Mouse (Mus musculus): ENCODE data around the gene Psmb9. TPM values are rescaled to one million over a fixed set of nuclear protein-coding genes. Genes with fewer than 3 reads are reported as not detected.

Gene Psmb9
- polyA plus RNA-seq, 1 experiment = 32.2 TPM

DNA sequence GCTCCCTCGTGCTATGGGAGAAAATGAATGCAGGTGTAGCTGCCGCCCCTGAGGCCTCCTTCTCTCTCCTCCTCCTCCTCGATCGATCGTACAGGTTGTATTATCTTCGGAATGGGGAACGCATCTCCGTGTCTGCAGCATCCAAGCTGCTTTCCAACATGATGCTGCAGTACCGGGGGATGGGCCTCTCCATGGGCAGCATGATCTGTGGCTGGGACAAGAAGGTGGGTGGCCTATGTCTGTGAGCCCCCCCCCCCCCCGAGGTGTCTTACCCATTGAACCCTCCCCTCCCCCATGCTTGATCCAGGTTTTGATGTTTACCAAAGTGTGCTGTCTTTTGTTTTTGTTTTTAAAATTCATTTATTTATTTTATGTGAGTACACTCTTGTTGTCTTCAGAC, 12.5 kb upstream of the Psmb9 start:
- Histone ChIP-seq H3K9me3 (no peaks in the 10 kb centered on the region), H3K4me3 (replicated peaks) (no peak overlapping the region), H3K4me1 (peaks cover 68% of the 10 kb centered on the region), H3K27me3 (replicated peaks) (peaks cover 4% of the 10 kb centered on the region), H3K36me3 (replicated peaks; ENCODE audit: low read length) (peaks cover 37% of the 10 kb centered on the region)
- TF ChIP-seq FLI1 (IDR thresholded peaks at IDR 0.05; ENCODE audit: low read length) = no peak
- TF ChIP-seq GATA1 (IDR thresholded peaks at IDR 0.05; ENCODE audit: borderline replicate concordance, low read length) = no peak

DNA sequence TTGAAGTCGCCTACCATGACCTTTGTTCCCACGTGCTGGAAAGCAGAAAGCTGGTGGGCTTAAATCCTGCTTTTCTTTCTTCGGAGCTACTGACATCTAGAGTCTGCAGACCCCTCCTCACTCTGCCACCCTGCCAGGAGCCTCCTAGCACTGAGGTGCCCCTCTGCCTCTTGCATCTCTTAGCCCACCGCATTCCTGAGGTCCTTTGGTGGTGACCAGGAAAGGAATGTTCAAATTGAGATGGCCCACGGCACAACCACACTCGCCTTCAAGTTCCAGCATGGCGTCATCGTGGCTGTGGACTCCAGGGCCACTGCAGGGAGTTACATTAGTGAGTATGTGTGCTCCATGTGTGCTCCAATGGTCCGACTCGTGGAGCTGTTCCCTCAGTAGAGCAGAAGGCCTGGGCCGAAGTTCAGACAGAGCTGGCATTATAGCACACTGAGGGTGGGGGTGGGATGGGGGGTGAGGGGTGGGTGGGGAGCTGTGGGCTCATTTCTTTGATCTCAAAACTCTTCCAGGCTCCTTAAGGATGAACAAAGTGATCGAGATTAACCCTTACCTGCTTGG, 11.6 kb upstream of the Psmb9 start:
- no peaks in the 10 kb centered on the region for H3K9me3 ChIP-seq
- peaks cover 4% of the 10 kb centered on the region for H3K27me3 ChIP-seq (replicated peaks)
- H3K4me1 ChIP-seq = peaks cover 75% of the 10 kb centered on the region
- TF ChIP-seq GATA1 (IDR thresholded peaks at IDR 0.05; ENCODE audit: borderline replicate concordance, low read length) = no peak
- no peak for TF ChIP-seq FLI1 (IDR thresholded peaks at IDR 0.05; ENCODE audit: low read length)
- H3K4me3 ChIP-seq (replicated peaks) = peak overlapping the region; percentile 98
- peaks cover 46% of the 10 kb centered on the region for H3K36me3 ChIP-seq (replicated peaks; ENCODE audit: low read length)

DNA sequence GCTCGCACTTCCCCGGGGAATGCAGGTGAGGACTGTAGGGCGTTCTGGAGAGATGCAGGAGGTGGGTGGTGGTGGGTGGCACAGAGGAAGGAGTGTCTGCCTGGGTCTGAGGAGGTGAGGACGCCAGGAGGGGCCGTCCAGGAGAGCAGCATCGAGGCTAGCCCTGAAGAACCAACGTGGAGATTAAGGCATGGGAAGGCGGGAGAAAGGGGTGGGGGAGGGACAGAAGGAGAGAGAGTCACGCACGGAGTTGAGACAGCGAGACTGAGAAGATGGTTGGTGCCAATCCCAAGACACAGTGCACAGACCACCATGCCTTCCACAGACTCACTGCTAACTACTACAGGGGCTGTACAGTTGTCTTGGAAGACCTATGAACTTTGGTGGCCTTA, 11.0 kb upstream of the Psmb9 start:
- TF ChIP-seq FLI1 (IDR thresholded peaks at IDR 0.05; ENCODE audit: low read length) = no peak
- no peak for TF ChIP-seq GATA1 (IDR thresholded peaks at IDR 0.05; ENCODE audit: borderline replicate concordance, low read length)
- H3K27me3 ChIP-seq (replicated peaks) = peaks cover 4% of the 10 kb centered on the region
- H3K4me3 ChIP-seq (replicated peaks) = peak overlapping the region; percentile 98
- peaks cover 71% of the 10 kb centered on the region for H3K4me1 ChIP-seq
- H3K9me3 ChIP-seq = no peaks in the 10 kb centered on the region
- peaks cover 52% of the 10 kb centered on the region for H3K36me3 ChIP-seq (replicated peaks; ENCODE audit: low read length)

DNA sequence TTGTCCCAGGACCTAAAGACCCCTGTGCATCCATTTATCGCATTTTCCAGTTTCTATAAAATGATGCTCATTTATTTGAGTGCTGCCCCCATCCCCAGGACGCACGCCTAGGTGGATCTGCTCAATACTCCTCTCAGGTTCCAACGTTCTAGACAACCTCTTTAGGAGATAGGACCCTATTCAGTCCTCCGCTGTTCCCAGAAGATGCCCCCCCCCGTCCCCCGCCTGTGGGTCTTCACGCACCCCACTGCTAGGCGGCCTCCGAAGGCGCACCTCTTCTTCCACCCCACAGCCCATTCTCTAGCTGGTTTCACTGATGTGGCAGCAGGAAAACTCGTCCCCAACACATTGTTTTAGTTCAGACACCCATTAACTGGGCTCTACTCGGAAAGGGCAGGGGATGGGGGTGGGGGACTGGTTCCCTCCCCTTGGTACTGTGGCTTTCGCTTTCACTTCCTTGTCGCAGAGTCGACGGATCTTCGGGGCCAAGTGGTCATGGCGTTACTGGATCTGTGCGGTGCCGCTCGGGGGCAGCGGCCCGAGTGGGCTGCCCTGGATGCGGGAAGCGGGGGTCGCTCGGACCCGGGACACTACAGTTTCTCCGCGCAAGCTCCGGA, 10.4 kb upstream of the Psmb9 start:
- TF ChIP-seq GATA1 (IDR thresholded peaks at IDR 0.05; ENCODE audit: borderline replicate concordance, low read length) (no peak), FLI1 (IDR thresholded peaks at IDR 0.05; ENCODE audit: low read length) (no peak)
- H3K27me3 ChIP-seq (replicated peaks) = peaks cover 3% of the 10 kb centered on the region
- peaks cover 66% of the 10 kb centered on the region for H3K4me1 ChIP-seq
- peaks cover 57% of the 10 kb centered on the region for H3K36me3 ChIP-seq (replicated peaks; ENCODE audit: low read length)
- no peaks in the 10 kb centered on the region for H3K9me3 ChIP-seq
- H3K4me3 ChIP-seq (replicated peaks) = peak overlapping the region; percentile 98

DNA sequence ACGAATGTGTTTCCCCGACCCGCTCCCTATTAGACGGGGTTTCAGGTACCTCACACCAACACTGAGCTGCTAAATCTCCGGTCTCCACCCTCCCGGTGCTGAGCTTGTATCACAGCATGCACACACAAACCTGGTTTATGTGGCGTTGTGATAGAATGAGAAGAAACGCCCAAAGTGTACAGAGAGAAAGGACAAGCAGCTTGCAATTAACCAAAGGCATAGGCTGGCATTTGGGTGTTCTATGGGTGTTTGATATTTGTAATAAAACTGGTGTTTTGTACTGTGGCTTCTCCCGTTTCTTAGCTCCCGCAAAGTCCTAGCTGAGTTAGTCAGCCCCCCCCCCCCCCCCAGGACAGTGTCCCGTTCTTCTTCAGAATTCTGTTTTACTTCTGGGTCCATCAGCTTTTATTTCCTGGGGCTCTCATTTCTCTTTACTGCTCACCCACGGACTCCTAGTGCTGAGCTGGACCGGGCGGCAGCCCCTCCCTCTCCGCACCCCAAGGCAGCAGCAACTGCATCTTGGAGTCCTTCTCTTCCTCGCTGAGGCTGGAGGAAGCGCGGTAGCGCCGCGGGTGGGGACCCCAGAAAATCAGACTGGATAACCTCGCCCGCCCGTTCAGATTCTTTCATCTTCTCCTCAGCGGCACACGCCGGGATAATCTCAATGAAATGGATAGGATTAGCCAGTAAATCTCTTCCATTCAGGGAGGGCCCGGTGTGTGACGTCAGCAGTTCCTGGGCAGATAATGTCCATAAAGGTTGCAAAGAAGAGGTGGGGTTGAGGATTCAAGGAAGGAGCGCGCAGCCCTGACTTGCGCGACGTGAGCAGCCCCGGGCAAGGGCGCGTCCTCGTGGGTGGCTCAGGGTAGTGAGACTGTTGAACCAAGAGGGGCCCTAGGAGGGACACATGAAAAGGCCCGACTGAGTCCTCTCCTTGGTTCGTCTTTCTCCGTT, 9.7 kb upstream of the Psmb9 start, which contains the start of gene Psmb8:
Gene Psmb8 (plus strand): TSS at position 781 of the 954 bp plus-strand sequence.
- Histone ChIP-seq H3K4me3 (replicated peaks) (peak within 1 kb of the TSS; percentile 98), H3K4me1 (peaks cover 66% of the 10 kb centered on the region), H3K27me3 (replicated peaks) (no peaks in the 10 kb centered on the region), H3K9me3 (no peaks in the 10 kb centered on the region), H3K36me3 (replicated peaks; ENCODE audit: low read length) (peaks cover 65% of the 10 kb centered on the region)
- TF ChIP-seq FLI1 (IDR thresholded peaks at IDR 0.05; ENCODE audit: low read length) = no peak
- no peak for TF ChIP-seq GATA1 (IDR thresholded peaks at IDR 0.05; ENCODE audit: borderline replicate concordance, low read length)

DNA sequence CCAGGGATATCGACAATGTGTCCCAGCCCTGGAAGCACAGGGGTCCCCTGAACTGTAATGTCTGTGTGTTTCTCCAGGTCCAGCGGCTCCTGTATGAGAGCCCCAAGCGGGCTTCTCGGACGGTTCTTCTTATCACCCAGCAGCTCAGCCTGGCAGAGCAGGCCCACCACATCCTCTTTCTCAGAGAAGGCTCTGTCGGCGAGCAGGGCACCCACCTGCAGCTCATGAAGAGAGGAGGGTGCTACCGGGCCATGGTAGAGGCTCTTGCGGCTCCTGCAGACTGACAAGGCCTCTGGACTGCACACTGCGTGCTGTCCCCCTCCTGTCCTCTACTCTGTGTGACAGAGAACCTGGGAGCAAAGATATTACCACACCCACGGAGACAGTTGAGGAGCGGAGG, 8.9 kb upstream of the Psmb9 start:
- Histone ChIP-seq H3K9me3 (no peaks in the 10 kb centered on the region), H3K4me3 (replicated peaks) (peak overlapping the region; percentile 11), H3K4me1 (peaks cover 67% of the 10 kb centered on the region), H3K27me3 (replicated peaks) (no peaks in the 10 kb centered on the region), H3K36me3 (replicated peaks; ENCODE audit: low read length) (peaks cover 69% of the 10 kb centered on the region)
- TF ChIP-seq GATA1 (IDR thresholded peaks at IDR 0.05; ENCODE audit: borderline replicate concordance, low read length) (no peak), FLI1 (IDR thresholded peaks at IDR 0.05; ENCODE audit: low read length) (no peak)

DNA sequence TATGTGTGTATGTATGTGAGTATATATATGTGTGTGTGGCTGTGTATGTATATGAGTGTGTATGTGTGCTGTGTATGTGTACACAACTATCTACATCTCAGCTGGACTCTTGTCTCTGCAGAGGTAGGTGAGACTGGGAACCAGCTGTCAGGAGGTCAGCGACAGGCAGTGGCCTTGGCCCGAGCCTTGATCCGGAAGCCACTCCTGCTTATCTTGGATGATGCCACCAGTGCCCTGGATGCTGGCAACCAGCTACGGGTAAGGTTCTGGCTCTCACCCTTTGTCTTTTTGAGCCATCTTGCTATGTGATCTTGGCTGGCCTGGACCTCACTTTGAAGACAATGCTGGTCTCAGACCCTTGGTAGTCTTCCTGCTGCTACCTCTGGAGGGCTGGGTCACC, 7.2 kb upstream of the Psmb9 start:
- no peak for TF ChIP-seq FLI1 (IDR thresholded peaks at IDR 0.05; ENCODE audit: low read length)
- TF ChIP-seq GATA1 (IDR thresholded peaks at IDR 0.05; ENCODE audit: borderline replicate concordance, low read length) = no peak
- peaks cover 71% of the 10 kb centered on the region for H3K36me3 ChIP-seq (replicated peaks; ENCODE audit: low read length)
- H3K27me3 ChIP-seq (replicated peaks) = no peaks in the 10 kb centered on the region
- no peaks in the 10 kb centered on the region for H3K9me3 ChIP-seq
- H3K4me3 ChIP-seq (replicated peaks) = no peak overlapping the region
- H3K4me1 ChIP-seq = peaks cover 72% of the 10 kb centered on the region

DNA sequence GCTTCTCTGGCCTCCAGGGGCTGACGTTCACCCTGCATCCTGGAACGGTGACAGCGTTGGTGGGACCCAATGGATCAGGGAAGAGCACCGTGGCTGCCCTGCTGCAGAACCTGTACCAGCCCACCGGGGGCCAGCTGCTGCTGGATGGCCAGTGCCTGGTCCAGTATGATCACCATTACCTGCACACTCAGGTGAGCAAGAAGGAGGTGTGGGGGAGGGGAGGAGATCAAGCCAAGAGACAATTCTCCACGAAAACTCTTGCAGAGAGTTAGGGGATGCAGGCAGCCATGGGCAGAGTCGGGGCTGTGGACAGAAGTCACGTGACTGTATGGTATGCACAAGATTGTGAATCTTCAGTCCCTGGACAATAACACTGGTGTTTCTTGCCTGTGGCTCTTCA, 5.9 kb upstream of the Psmb9 start:
- TF ChIP-seq FLI1 (IDR thresholded peaks at IDR 0.05; ENCODE audit: low read length) (no peak), GATA1 (IDR thresholded peaks at IDR 0.05; ENCODE audit: borderline replicate concordance, low read length) (no peak)
- Histone ChIP-seq H3K4me1 (peaks cover 72% of the 10 kb centered on the region), H3K27me3 (replicated peaks) (no peaks in the 10 kb centered on the region), H3K9me3 (no peaks in the 10 kb centered on the region), H3K4me3 (replicated peaks) (no peak overlapping the region), H3K36me3 (replicated peaks; ENCODE audit: low read length) (peaks cover 81% of the 10 kb centered on the region)

DNA sequence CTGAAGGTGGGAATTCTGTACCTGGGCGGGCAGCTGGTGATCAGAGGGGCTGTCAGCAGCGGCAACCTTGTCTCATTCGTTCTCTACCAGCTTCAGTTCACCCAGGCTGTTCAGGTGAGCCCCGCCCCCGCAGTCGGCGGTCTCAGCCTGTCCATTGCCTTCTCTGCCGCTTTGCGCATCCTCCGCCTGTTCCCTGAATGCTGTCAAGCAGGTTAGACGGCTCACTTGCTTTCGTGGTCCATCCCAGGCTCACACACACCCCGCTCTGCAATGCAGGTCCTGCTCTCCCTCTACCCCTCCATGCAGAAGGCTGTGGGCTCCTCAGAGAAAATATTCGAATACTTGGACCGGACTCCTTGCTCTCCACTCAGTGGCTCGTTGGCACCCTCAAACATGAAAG, 5.3 kb upstream of the Psmb9 start:
- Histone ChIP-seq H3K4me1 (peaks cover 74% of the 10 kb centered on the region), H3K4me3 (replicated peaks) (no peak overlapping the region), H3K27me3 (replicated peaks) (no peaks in the 10 kb centered on the region), H3K36me3 (replicated peaks; ENCODE audit: low read length) (peaks cover 81% of the 10 kb centered on the region), H3K9me3 (no peaks in the 10 kb centered on the region)
- TF ChIP-seq GATA1 (IDR thresholded peaks at IDR 0.05; ENCODE audit: borderline replicate concordance, low read length) = no peak

GRCm38 (mm10) chr17:34188986-34189385, 1.4 kb upstream of the Psmb9 start:
- Histone ChIP-seq H3K27me3 (replicated peaks) (no peaks in the 10 kb centered on the region), H3K36me3 (replicated peaks; ENCODE audit: low read length) (peaks cover 61% of the 10 kb centered on the region), H3K9me3 (no peaks in the 10 kb centered on the region), H3K4me1 (peaks cover 63% of the 10 kb centered on the region), H3K4me3 (replicated peaks) (peak overlapping the region; percentile 86)
- TF ChIP-seq FLI1 (IDR thresholded peaks at IDR 0.05; ENCODE audit: low read length) (no peak), GATA1 (IDR thresholded peaks at IDR 0.05; ENCODE audit: borderline replicate concordance, low read length) (no peak)
